Mouse (Mus musculus) mature B cell (primary cell): ENCODE results near the gene Catsper1.

Experiments used
- in situ Hi-C: fragments of 300-500 bp; cut with MboI; formaldehyde crosslinking; loops from 2 replicates; pipeline ENCODE4 v1.14.3; 2019

The Catsper1 gene

GRCm38 (mm10) chr19:5353609-5354008, 18.1 kb downstream of the Catsper1 start:
- in situ Hi-C loops = no loop called here

DNA sequence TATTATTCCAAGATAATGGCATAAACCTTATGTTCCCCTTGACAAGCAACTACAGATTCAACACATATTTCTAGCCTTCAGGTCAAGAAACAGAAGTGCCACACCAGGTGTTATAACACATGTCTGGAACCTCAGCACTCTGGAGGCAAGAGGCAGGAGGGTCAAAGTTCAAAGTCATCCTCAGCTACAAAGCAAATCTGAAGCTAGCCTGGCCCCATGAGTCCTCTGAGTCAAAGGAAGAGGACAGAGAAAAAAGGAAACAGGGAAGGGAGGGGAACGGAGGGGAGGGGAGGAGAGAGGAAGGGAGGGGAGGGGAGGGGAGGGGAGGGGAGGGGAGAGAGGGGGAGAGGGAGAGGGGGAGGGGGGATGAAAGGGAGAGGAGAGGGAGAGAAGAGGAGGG, 20.5 kb downstream of the Catsper1 start:
- in situ Hi-C loops = no loop called here

GRCm38 (mm10) chr19:5362186-5362585, 26.6 kb downstream of the Catsper1 start:
- in situ Hi-C loops = no loop called here

GRCm38 (mm10) chr19:5364124-5364523, 28.6 kb downstream of the Catsper1 start:
- in situ Hi-C loops = no loop called here

GRCm38 (mm10) chr19:5365751-5366150, 30.2 kb downstream of the Catsper1 start:
- in situ Hi-C loops = no loop called here

GRCm38 (mm10) chr19:5366175-5367052, 30.9 kb downstream of the Catsper1 start, which contains the start of gene Eif1ad:
TSS of gene Eif1ad (plus strand) at chr19:5366741.
- in situ Hi-C loops = no loop called here

- in situ Hi-C loops = no loop called here
Measured at GRCm38 (mm10) chr19:5367053-5367359, 31.5 kb downstream of the Catsper1 start, which contains the start of gene Banf1. TSS of gene Banf1 (minus strand) at chr19:5367168.

- in situ Hi-C loops = no loop called here
Measured at GRCm38 (mm10) chr19:5367455-5367854, 31.9 kb downstream of the Catsper1 start.

GRCm38 (mm10) chr19:5370932-5371331, 35.4 kb downstream of the Catsper1 start:
- in situ Hi-C loops = no loop called here

DNA sequence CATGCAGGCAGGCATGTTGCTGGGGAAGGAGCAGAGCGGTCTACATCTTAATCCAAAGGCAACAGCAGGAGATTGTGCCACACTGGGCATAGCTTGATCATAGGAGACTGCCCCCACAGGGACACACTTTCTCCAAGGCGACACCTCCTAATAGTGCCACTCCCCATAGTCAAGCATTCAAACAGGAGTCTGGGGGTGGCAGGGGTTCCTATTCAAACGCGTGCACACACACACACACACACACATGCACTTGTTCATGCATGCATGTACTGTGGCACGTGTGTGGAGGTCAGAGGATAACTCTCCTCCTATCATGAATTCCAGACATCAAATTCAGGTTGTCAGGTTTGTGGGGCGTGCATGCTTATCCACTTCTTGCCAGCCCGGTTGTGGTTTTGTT, 37.2 kb downstream of the Catsper1 start:
- in situ Hi-C loops = no loop called here

- in situ Hi-C loops = no loop called here
Measured at GRCm38 (mm10) chr19:5374177-5374576, 38.6 kb downstream of the Catsper1 start.

GRCm38 (mm10) chr19:5374748-5375147, 39.2 kb downstream of the Catsper1 start:
- in situ Hi-C loops = no loop called here

DNA sequence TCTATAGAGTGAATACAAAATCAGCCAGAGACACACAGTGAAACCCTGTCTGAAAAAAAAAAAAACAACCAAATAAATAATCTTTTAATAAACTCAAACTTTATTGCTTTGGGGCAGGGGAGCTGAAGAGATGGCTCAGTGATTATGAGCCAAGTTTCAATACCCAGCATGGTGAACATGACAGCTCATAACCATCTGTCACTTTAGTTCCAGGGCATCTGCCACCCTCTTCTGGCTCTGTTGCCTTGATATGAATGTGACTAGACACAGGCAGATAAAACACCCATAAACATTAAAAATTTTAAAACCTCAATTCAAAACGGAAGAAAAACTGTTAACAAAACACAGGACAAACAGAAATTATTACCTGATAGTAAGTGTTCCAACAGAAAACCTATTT, 41.9 kb downstream of the Catsper1 start:
- in situ Hi-C loops = no loop called here

GRCm38 (mm10) chr19:5383326-5383725, 47.8 kb downstream of the Catsper1 start:
- in situ Hi-C loops = no loop called here

DNA sequence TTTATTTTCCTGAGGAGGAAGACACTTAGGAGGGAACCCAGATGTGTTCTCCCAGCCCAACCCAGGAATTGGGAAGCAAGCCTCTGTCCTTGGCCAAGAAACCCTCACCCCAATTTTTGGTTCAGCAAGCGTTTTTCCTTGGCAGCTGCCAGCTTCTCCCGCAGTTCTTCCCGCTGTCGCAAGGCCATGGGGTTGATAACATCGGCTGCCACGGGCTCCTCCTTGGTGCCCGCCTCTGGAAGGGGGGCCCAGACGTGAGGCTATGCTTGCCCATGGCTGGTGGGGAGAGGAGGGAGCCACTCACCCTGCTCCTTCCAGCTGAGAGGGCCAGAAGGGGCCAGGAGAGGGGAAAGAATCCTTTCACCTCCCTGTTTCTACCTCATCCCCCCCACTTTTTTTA, 49.2 kb downstream of the Catsper1 start:
- in situ Hi-C loops = no loop called here

- in situ Hi-C loops = no loop called here
Measured at GRCm38 (mm10) chr19:5388011-5388441, 52.5 kb downstream of the Catsper1 start.

GRCm38 (mm10) chr19:5388588-5389242, 53.2 kb downstream of the Catsper1 start, which contains the start of gene Sart1:
TSS of gene Sart1 (minus strand) at chr19:5388703.
- in situ Hi-C loops = no loop called here

DNA sequence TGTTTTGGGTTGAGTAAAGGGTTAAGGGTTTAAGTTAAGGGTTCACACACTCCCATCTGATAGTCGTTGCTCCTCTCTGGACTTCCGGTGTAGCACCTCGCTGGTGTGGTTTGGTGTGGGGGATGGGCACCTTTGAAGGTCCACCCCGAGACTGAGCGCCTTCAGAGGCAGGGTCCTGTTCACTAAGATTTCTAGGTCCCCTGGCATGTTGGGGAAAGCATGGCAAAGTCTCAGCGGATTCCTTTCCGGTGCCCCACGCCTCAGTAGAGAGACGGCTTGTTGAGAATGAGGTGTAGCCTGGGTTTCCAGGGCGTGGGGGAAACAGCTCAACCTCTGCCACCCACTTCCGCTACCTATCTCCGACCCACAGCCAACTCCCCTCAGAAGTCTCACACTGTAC, 54.1 kb downstream of the Catsper1 start:
- in situ Hi-C loops = no loop called here

DNA sequence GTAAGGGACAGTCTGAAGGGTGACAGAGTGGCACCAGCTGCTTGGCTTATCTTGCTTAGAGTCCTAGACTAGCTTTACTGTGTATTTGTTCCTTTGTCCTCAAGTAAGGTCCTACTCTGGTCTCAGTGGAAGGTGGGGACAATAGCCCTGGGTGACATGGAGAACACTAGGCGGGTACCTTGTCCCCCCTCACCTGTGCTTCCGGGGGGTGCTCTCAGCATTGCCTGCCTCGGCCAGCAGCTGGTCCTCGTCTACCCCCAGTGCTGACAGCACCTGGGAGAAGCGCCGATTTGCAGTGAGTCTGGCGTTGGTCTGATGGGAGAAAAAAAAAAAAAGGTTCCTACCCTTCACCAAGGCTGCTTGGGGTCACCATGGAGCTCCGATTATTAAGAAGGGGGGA, 54.9 kb downstream of the Catsper1 start:
- in situ Hi-C loops = no loop called here

DNA sequence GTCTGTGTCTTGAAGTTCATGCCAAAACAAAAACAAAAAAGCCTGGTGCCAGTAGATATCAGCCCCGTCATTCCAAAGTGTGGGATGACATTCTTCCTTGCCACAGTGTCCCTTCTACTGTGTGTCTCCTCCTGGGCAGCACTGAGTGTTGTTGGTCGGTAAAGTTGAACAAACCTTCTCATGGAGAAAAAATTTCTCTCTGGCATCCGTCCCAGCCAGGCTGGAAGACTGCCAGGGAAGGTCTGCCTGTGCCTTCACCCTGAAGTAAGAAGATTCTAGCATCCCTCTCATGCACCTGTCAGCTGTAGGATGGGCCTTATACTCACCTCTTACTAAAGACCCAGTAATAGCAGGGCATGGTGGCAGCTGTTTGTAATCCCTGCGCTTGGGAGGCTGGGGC, 57.4 kb downstream of the Catsper1 start:
- in situ Hi-C loops = no loop called here
